Mouse (Mus musculus): ENCODE measurements around the gene Rpa1.

DNA sequence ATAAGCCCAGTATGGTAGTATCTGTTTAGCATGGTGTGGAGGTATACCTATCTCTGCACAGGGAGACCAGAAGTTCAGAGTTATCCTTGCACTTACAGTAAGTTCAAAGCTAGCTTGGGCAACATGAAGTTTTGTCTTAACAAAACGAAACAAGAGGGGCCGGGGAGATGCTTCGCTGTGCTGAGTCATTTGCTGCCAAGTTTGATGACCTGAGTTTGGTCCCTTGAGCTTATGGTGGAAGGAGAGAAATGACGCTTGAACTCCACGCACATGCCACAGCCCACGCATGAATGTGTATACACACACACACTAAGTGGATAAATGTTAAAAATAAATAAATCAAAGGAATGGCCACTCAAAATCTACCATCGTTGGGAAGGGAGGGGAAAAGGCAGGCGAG lies 59.6 kb downstream of the Rpa1 start:
- TF ChIP-seq CTCF (IDR thresholded peaks at IDR 0.05; ENCODE audit: low read depth) (no peak), EP300 (IDR thresholded peaks at IDR 0.05; ENCODE audit: low read depth) (no peak)
